Mouse (Mus musculus) CH12.LX (cell line): ENCODE results near the gene Tbx10. TPM values are rescaled to one million over a fixed set of nuclear protein-coding genes. Genes with fewer than 3 reads are reported as not detected.

Experiments
- DNase-seq: peaks from one replicate; pipeline ENCODE4 v3.0.0-alpha.2; 2013; ENCODE audit errors: extremely low read depth
- H3K27ac ChIP-seq: 2 replicates; pipeline ENCODE4 v1.5.1; 2012; ENCODE audit warnings: low read depth, mild to moderate bottlenecking, control low read depth, moderate library complexity; ENCODE audit not compliant: insufficient read depth
- H3K27me3 ChIP-seq: replicated peaks from 2 replicates; pipeline ENCODE3; 2012; ENCODE audit warnings: inconsistent platforms
- H3K36me3 ChIP-seq, 2 experiments: replicated peaks in 1 of 2; 2 replicates each; pipeline versions ENCODE3 to v1.6.1; 2012; ENCODE audit warnings: inconsistent platforms in 1 of 2, low read length in 1 of 2, mild to moderate bottlenecking in 1 of 2, mixed read lengths in 1 of 2, moderate library complexity in 1 of 2; ENCODE audit not compliant: control insufficient read depth in 1 of 2, insufficient read depth in 1 of 2
- H3K4me1 ChIP-seq, 2 experiments: 2 replicates each; pipeline ENCODE4 v1.6.1; 2012; ENCODE audit warnings: inconsistent platforms in 1 of 2, moderate library complexity in 1 of 2; ENCODE audit not compliant: insufficient read depth in 2 of 2, control insufficient read depth in 1 of 2
- H3K4me2 ChIP-seq: 2 replicates; pipeline ENCODE4 v1.6.1; 2012; ENCODE audit warnings: low read depth, mild to moderate bottlenecking, control low read depth; ENCODE audit not compliant: poor library complexity, insufficient read depth, severe bottlenecking
- H3K4me3 ChIP-seq, 3 experiments: fragments of 150-350 bp in 1 of 3; sonication (generic) in 1 of 3; replicated peaks in 1 of 3; 2 replicates each; pipeline versions ENCODE3 to v1.5.1; 2011 to 2012; ENCODE audit warnings: low read depth in 2 of 3, low read length in 2 of 3, mild to moderate bottlenecking in 2 of 3, moderate library complexity in 2 of 3, control low read depth in 1 of 3, improper control_type of control experiment in 1 of 3, inconsistent platforms in 1 of 3, mixed read lengths in 1 of 3; ENCODE audit not compliant: poor library complexity in 1 of 3
- H3K79me2 ChIP-seq: replicated peaks from 2 replicates; pipeline ENCODE4 v1.6.1; 2012; ENCODE audit warnings: mild to moderate bottlenecking, moderate library complexity; ENCODE audit not compliant: control insufficient read depth, poor library complexity, insufficient read depth, severe bottlenecking; ENCODE audit errors: extremely low read depth
- H3K9ac ChIP-seq: 2 replicates; pipeline ENCODE4 v1.6.1; 2012; ENCODE audit warnings: low read depth, mild to moderate bottlenecking, control low read depth, moderate library complexity; ENCODE audit not compliant: insufficient read depth
- H3K9me3 ChIP-seq: replicated peaks from 2 replicates; pipeline ENCODE3; 2012; ENCODE audit warnings: low read length, inconsistent platforms, mixed read lengths
- BHLHE40 ChIP-seq: IDR thresholded peaks from 2 replicates; pipeline ENCODE4 v1.6.1; 2011; ENCODE audit warnings: mild to moderate bottlenecking, low read depth, low read length, improper control_type of control experiment
- CHD2 ChIP-seq: IDR thresholded peaks from 2 replicates; pipeline ENCODE4 v1.6.1; 2011; ENCODE audit warnings: low read length, improper control_type of control experiment
- CTCF ChIP-seq, 2 experiments: IDR thresholded peaks in 1 of 2; conservative IDR thresholded peaks in 1 of 2; 2 replicates each; pipeline ENCODE4 v1.5.1; 2011 to 2012; ENCODE audit warnings: low read depth in 2 of 2, low read length in 2 of 2, improper control_type of control experiment in 1 of 2, inconsistent platforms in 1 of 2, mild to moderate bottlenecking in 1 of 2, moderate library complexity in 1 of 2
- E2F4 ChIP-seq: IDR thresholded peaks from 2 replicates; pipeline ENCODE4 v1.6.1; 2011; ENCODE audit warnings: low read depth, low read length, improper control_type of control experiment; ENCODE audit not compliant: insufficient replicate concordance
- EP300 ChIP-seq: IDR thresholded peaks from 2 replicates; pipeline ENCODE4 v1.6.1; 2011; ENCODE audit warnings: low read length, improper control_type of control experiment
- GABPA ChIP-seq: IDR thresholded peaks from 2 replicates; pipeline ENCODE4 v1.6.1; 2012; ENCODE audit warnings: low read depth, low read length, improper control_type of control experiment, inconsistent platforms; ENCODE audit not compliant: insufficient replicate concordance
- IRF4 ChIP-seq: IDR thresholded peaks from 2 replicates; pipeline ENCODE4 v1.6.1; 2014; ENCODE audit warnings: low read depth, mild to moderate bottlenecking, inconsistent platforms, low read length, improper control_type of control experiment
- JUN ChIP-seq: IDR thresholded peaks from 2 replicates; pipeline ENCODE4 v1.6.1; 2011; ENCODE audit warnings: low read depth, mild to moderate bottlenecking, low read length, improper control_type of control experiment, moderate library complexity; ENCODE audit not compliant: insufficient read depth
- JUND ChIP-seq: conservative IDR thresholded peaks from 2 replicates; pipeline ENCODE4 v1.6.1; 2011; ENCODE audit warnings: low read depth, low read length, improper control_type of control experiment
- KAT2A ChIP-seq: IDR thresholded peaks from 2 replicates; pipeline ENCODE4 v1.6.1; 2012; ENCODE audit warnings: low read length, improper control_type of control experiment, inconsistent platforms; ENCODE audit not compliant: insufficient replicate concordance
- MAX ChIP-seq: IDR thresholded peaks from 2 replicates; pipeline ENCODE4 v1.6.1; 2011; ENCODE audit warnings: low read length, improper control_type of control experiment
- MAZ ChIP-seq: IDR thresholded peaks from 2 replicates; pipeline ENCODE4 v1.6.1; 2012; ENCODE audit warnings: low read depth, mild to moderate bottlenecking, inconsistent platforms, low read length, improper control_type of control experiment, moderate library complexity
- MEF2A ChIP-seq: IDR thresholded peaks from 2 replicates; pipeline ENCODE4 v1.6.1; 2014; ENCODE audit warnings: low read depth, mild to moderate bottlenecking, inconsistent platforms, low read length, improper control_type of control experiment, borderline replicate concordance
- MXI1 ChIP-seq: IDR thresholded peaks from 2 replicates; pipeline ENCODE4 v1.6.1; 2011; ENCODE audit warnings: mild to moderate bottlenecking, low read depth, low read length, improper control_type of control experiment
- MYC ChIP-seq: IDR thresholded peaks from 2 replicates; pipeline ENCODE4 v1.6.1; 2011; ENCODE audit warnings: low read depth, mild to moderate bottlenecking, improper control_type of control experiment, low read length
- NELFE ChIP-seq: IDR thresholded peaks from 2 replicates; pipeline ENCODE4 v1.6.1; 2011; ENCODE audit warnings: low read depth, low read length, improper control_type of control experiment
- NRF1 ChIP-seq: IDR thresholded peaks from 2 replicates; pipeline ENCODE4 v1.6.1; 2014; ENCODE audit warnings: low read depth, mild to moderate bottlenecking, inconsistent platforms, low read length, improper control_type of control experiment, moderate library complexity
- PAX5 ChIP-seq: IDR thresholded peaks from 2 replicates; pipeline ENCODE4 v1.6.1; 2012; ENCODE audit warnings: low read length, inconsistent platforms, mixed read lengths
- POLR2A ChIP-seq: IDR thresholded peaks from 2 replicates; pipeline ENCODE4 v1.6.1; 2011; ENCODE audit warnings: low read depth, mild to moderate bottlenecking, improper control_type of control experiment, low read length
- POLR2AphosphoS2 ChIP-seq: IDR thresholded peaks from 2 replicates; pipeline ENCODE4 v1.6.1; 2011; ENCODE audit warnings: low read depth, low read length, improper control_type of control experiment
- RCOR1 ChIP-seq: conservative IDR thresholded peaks from 2 replicates; pipeline ENCODE4 v1.6.1; 2012; ENCODE audit warnings: low read depth, mild to moderate bottlenecking, inconsistent platforms, low read length, improper control_type of control experiment
- SMC3 ChIP-seq: IDR thresholded peaks from 2 replicates; pipeline ENCODE4 v1.6.1; 2011; ENCODE audit warnings: low read depth, low read length, improper control_type of control experiment
- TCF12 ChIP-seq: IDR thresholded peaks from 2 replicates; pipeline ENCODE4 v1.6.1; 2014; ENCODE audit warnings: low read depth, mild to moderate bottlenecking, inconsistent platforms, low read length, improper control_type of control experiment
- UBTF ChIP-seq: IDR thresholded peaks from 2 replicates; pipeline ENCODE4 v1.6.1; 2012; ENCODE audit warnings: low read depth, mild to moderate bottlenecking, inconsistent platforms, low read length, improper control_type of control experiment, moderate library complexity
- USF1 ChIP-seq: IDR thresholded peaks from 2 replicates; pipeline ENCODE4 v1.6.1; 2014; ENCODE audit warnings: low read depth, mild to moderate bottlenecking, inconsistent platforms, low read length, improper control_type of control experiment
- USF2 ChIP-seq: conservative IDR thresholded peaks from 2 replicates; pipeline ENCODE4 v1.6.1; 2011; ENCODE audit warnings: low read depth, low read length, improper control_type of control experiment
- ZC3H11A ChIP-seq: IDR thresholded peaks from 2 replicates; pipeline ENCODE4 v1.6.1; 2012; ENCODE audit warnings: low read depth, mild to moderate bottlenecking, inconsistent platforms, low read length, improper control_type of control experiment
- ZMIZ1 ChIP-seq: IDR thresholded peaks from 2 replicates; pipeline ENCODE4 v1.6.1; 2012; ENCODE audit warnings: low read depth, mild to moderate bottlenecking, inconsistent platforms, low read length, improper control_type of control experiment
- ZNF384 ChIP-seq: IDR thresholded peaks from 2 replicates; pipeline ENCODE4 v1.6.1; 2012; ENCODE audit warnings: low read depth, low read length, improper control_type of control experiment, inconsistent platforms
- dilution Hi-C: fragments of 300-500 bp; cut with MboI; formaldehyde crosslinking; loops from 2 replicates; pipeline ENCODE4 v1.14.3; 2020; ENCODE audit warnings: low sequenced_read_pairs; ENCODE audit not compliant: extremely low pct_unique_long_range_greater_than_20kb, extremely low pct_ligation_motif_present
- in situ Hi-C: fragments of 300-500 bp; cut with MboI; formaldehyde crosslinking; loops from 3 replicates; pipeline ENCODE4 v1.14.3; 2019; ENCODE audit warnings: low sequenced_read_pairs, low pct_ligation_motif_present, low pct_unique_long_range_greater_than_20kb, mixed read lengths
- polyA plus RNA-seq: library from polyadenylated mRNA; unstranded; fragments of >175 nt; gene quantifications from 2 replicates; pipeline ENCODE4 v1.2.1, GENCODE M21; 2012; ENCODE audit warnings: low read depth; ENCODE audit not compliant: insufficient read length
- total RNA-seq, 2 experiments: library from RNA; depleted of rRNA; stranded (reverse); fragments of 300-350 nt in 1 of 2; fragments of >200 nt in 1 of 2; gene quantifications; 2 replicates each; pipeline ENCODE4 v1.2.3; 2012 to 2014

Gene Tbx10
- total and polyA plus RNA-seq, 3 experiments: not detected

GRCm38 (mm10) chr19:4023185-4023584 is 30.6 kb downstream of the Tbx10 start:
- dilution Hi-C loops (no loop called here), in situ Hi-C loops (no loop called here)
- Histone ChIP-seq H3K36me3 (no peaks in the 10 kb centered on the region), H3K4me3 (no peak overlapping the region), H3K4me2 (no peak overlapping the region), H3K9ac (no peak overlapping the region), H3K4me1 (peaks cover 9 to 14% of the 10 kb centered on the region in 2 experiments), H3K9me3 (peaks cover 21% of the 10 kb centered on the region), H3K27me3 (no peaks in the 10 kb centered on the region), H3K27ac (no peak overlapping the region), H3K79me2 (no peaks in the 10 kb centered on the region)
- no peak for TF ChIP-seq MXI1
- TF ChIP-seq CTCF (conservative IDR thresholded peaks at IDR 0.05 in 1 of 2, IDR thresholded peaks at IDR 0.05 in 1 of 2; ENCODE audit: low read depth in 2 of 2, low read length in 2 of 2): no peak
- TF ChIP-seq EP300: no peak
- TF ChIP-seq ZMIZ1: no peak
- no peak for TF ChIP-seq POLR2A
- TF ChIP-seq NRF1: no peak
- no peak for TF ChIP-seq GABPA
- TF ChIP-seq BHLHE40: no peak
- TF ChIP-seq NELFE: no peak
- no peak for TF ChIP-seq JUND
- TF ChIP-seq POLR2AphosphoS2: no peak
- TF ChIP-seq USF1: no peak
- no peak for TF ChIP-seq MEF2A
- no peak for TF ChIP-seq USF2
- no peak for TF ChIP-seq PAX5
- TF ChIP-seq KAT2A: no peak
- TF ChIP-seq ZNF384: no peak
- no peak for TF ChIP-seq CHD2
- no peak for TF ChIP-seq E2F4
- DNase-seq: no peak

DNA sequence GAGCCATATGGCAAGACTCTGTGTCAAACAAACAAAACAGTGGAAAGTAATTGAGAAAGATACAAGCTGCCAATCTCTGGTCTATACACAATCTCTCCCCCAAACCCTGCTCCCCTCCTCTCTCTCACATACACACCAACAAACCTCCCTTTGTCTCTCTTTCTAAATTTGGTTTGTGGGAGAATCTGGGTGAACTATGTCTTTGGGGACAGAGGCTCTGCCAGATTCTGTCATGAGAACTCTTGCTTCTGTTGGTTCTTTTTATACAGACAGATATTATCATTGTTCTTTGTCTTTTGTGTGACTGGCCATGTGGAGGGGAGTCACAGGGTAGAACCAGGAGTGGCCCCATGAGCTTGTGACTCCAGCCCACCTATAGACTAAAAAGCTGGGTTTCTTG is 35.0 kb downstream of the Tbx10 start:
- in situ Hi-C loops: no loop called here
- Histone ChIP-seq H3K79me2 (no peaks in the 10 kb centered on the region), H3K4me1 (no peaks in the 10 kb centered on the region), H3K4me3 (no peak overlapping the region), H3K36me3 (no peaks in the 10 kb centered on the region), H3K27me3 (peaks cover 1% of the 10 kb centered on the region), H3K9me3 (peaks cover 26% of the 10 kb centered on the region), H3K27ac (no peak overlapping the region), H3K9ac (no peak overlapping the region), H3K4me2 (no peak overlapping the region)
- no peak for DNase-seq
- dilution Hi-C loops: no loop called here
- TF ChIP-seq MAX (no peak), MEF2A (no peak), KAT2A (no peak), MYC (no peak), PAX5 (no peak), BHLHE40 (no peak), JUN (no peak), IRF4 (no peak), SMC3 (no peak), RCOR1 (no peak), NELFE (no peak), MAZ (no peak), NRF1 (no peak), ZC3H11A (no peak), UBTF (no peak), TCF12 (no peak), USF1 (no peak), JUND (no peak), CHD2 (no peak)
